Mouse (Mus musculus) cerebellum, postnatal 25 days (tissue): Measurements from ENCODE around the gene Slco3a1.

Source experiments
- DNase-seq, 2 experiments: peaks; one replicate each; pipeline ENCODE4 v3.0.0; 2021; ENCODE audit warnings: mixed read lengths in 2 of 2

The Slco3a1 gene

DNA sequence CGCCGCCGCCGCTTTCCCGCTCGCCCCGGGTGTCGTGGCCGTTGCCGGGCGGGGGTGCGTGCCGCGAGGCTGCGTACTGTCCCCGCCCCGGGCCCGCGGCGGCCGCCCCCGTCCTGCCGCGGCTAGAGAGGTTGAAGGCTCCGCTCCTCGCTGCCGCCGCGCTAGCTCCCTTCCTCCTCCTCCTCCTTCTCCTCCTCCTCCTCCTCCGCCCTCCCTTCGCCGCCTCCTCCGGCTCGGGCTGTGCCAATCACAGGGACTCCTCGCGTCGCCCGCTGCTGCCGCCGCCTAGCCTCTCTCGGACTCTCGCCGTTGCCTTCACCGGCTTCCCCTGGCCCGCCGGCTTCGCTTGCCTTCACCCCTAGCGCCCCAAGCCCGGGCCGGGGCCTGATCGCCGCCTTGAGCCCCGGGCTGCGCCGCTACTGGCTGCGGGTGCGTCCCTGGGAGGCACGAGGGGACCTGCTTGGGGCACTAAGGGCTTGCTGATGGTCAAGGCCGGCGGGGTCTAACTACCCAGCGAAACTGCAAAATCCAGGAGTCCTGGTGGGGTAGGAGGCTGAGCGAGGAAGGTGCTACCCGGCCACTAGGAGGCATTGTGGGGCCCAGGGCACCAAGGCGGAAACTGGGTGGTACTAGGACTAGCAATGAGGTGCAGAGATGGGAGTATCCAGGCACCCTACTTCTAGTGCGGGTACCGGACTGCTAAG lies at the start of gene Slco3a1:
Slco3a1 (minus strand) TSS at position 173 of the 704 bp plus-strand sequence.
- peak; percentile 90 for DNase-seq

DNA sequence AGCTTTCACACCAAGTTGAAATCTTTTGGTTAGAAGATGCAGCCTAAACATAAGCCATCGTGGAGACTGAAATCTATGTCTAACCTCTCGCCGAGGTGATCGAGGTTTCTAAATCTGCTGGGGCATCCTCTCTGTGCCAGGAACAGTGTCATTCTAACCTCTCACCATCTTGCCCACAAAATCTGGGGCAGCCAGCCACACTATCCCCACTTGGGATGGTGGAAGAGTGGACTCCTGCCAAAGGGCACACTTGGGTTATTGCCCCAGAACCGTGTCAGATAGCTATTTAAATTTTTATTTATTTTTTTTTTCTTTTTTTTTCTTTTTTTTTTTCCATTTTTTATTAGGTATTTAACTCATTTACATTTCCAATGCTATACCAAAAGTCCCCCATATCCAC lies 46.4 kb upstream of the Slco3a1 start:
- no peak for DNase-seq

DNA sequence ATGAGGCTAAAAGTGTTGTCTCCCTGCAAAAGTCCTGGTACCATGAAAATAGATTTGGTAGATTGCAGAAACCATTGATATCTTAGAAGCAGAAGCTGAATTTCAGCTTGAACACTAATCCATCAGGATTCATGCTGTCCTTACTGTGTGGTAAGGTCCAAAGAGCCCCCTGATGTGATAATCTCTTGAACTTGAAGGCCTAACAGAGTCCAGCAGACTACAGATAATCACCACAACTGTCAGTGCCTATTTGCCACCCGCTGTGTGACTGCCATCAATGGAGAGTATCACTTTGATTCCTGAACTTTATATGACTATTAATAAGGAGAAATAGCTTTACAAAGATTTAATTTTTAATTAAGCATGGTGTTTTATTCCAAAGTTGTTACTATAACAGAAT lies 24.8 kb upstream of the Slco3a1 start:
- no peak for DNase-seq

DNA sequence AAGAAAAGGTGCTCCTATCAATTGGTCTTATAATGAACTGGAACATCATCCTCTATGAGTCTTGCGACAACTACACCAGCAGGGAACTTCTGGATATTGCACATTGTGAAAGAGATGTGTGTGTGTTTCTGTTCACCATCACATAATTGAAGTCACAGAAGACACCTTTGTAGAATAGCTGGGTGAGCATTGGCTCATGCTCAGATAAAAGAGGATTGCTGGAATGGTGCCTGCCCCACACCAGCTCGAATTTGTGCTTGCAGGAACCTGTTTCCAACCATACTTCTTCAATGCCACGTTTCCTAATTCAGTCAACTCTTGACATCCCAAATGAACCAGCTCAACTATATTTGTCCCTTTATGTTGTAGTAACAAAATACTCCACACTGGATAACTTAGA lies 21.1 kb upstream of the Slco3a1 start:
- DNase-seq, result peak in 1 of 2 experiments; percentile 31

DNA sequence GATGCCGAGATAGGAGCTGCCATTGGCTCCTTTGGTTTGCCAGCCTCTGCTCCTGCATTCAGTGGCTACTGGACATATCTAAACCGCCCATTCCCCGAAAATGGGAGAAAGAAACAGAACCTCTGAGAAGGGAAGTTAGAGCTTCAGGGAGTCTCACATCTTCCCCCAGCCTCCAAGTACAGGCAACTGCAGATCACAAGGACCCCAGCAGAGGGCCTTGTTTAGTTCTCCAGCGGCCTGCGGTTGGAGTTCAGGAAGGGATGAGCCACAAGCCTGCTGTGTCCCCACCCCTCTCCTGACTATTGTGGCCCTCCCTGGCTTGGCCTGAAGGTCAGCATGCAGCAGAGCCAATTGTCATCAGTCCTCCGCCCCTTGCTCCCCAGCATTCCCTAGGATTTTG lies 836 bp upstream of the Slco3a1 start:
- peak; percentile 81 to 85 for DNase-seq

DNA sequence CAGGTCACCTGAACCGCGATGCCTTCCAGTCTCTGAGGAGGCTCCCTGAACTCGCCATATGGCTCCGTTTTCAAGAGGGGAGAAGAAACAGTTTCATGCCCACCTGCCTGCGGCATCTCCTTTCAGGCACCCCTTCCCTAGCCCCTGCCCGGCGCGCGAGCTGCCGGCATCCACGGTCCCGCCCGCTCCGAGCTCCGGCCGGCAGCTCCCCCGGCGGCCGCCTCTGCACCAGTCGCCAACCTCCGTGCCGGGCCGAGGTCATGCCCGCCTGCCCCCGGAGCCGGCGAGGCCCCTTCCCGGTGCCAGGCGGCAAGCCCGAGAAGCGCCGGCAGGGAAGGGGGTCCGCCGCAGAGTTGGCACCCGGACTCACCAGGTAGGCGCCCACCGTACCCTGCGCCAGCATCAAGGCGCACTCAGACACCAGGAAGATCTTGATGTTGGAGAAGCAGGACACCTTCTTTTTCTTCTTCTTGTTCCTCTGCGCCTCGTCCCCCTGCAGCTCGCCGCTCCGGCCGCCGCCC lies 479 bp downstream of the Slco3a1 start:
- DNase-seq, result peak; percentile 82 to 83

DNA sequence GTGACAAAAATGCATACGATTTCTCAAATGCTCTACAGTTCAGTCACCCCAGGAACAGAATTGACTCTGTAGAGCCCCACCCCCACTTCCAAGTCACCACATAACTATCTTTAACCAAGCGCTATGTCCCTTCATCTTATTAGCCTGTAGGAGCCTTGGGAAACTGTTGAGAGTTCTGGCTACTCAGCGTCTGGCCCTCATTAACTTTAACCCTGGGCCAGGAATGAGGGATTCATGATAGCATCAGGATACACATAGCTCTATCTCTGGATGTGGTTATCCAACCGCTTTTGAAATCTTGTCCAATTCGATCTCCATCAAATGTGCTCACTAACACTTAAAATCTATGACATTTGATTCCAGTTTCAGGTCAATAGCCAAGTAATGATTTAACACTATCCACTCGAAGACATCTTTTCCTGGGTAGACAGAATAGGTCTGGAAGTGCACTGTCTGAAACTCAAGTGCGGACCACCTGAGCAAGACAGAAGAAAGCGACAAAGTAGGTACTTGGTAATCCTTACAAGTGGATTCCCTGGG lies 1.4 kb downstream of the Slco3a1 start:
- no peak for DNase-seq

DNA sequence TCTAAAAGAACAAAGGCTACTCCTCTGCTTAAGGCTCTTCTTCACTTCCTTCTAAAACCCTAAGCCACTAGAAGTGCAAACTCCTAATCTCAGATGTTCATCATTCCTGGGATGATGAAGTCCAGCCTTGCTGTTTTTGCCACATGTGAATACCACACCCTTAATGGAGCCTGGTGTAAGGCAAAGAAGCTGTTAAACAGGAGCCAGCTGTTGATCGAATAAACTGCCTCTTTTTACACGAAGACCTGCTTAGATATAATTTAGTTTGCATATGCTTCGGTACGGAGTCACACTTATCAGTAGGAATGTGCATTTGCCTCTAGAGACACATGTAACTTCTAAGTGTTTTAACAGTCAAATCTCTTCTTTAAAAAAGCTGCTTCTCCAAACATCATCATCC lies 2.0 kb downstream of the Slco3a1 start:
- no peak for DNase-seq

DNA sequence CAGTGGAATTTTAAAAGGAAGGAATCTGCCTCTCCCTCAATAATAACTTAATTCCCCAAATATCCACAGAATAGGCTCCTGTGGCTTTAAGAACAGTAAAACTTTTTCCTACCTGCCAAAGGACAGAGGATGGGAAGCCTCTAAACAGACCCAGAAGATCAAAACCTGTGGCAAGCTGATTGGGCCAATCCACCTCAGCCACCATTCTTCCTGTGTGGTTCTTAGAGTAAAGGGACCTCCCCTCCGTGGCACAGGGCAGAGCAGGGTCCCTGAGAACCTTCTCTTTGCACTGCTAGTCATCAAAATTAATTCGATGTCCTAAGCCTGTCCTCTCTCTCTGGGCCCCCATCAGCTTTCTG lies 2.6 kb downstream of the Slco3a1 start:
- DNase-seq, result no peak

DNA sequence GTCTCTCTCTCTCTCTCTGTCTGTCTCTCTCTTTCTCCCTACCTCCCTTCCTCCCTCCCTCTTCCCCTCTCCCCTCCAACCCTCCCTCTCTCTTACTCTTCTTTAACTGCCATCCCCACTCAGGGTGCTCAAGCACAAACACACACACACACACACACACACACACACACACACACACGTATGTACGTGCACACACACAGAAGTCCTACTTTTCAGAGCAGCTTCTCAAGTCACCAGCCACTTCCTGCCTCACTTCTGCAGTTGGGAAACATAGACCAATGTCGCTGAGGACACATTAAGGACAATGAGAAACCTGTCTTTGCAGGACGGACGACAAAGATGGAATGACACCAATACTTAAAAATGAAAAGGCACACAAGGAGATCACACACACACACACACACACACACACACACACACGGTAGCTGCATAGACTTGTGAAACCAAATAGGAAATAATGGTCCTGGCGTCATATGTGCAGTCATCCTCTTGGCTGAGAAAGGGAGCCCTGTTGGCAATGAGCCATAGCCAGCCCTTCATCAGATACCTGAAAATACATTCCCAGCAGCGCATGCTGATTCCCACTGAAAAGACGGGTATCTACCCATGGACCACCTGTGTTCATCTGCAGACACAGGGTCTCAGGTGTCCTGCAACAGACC lies 3.1 kb downstream of the Slco3a1 start:
- peak; percentile 72 to 81 for DNase-seq

DNA sequence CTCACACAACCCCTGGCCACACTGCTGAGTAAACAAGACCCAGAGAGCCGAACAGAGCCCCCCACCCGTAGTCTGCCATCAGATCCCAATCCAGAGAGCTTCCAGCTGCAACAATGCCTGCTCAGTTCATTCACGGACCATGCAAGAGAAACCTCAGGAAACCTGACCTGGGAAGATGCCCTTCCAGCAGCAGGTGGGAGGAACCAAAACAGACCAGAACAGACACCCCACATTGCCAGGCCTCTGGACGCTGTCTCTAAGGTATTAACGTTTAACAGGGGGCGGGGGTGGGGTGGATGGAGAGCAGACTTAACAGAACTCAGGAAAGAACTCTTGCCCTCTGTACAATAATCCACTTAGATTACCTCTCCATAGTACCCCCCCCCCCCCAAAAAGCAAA lies 4.9 kb downstream of the Slco3a1 start:
- DNase-seq, result no peak

DNA sequence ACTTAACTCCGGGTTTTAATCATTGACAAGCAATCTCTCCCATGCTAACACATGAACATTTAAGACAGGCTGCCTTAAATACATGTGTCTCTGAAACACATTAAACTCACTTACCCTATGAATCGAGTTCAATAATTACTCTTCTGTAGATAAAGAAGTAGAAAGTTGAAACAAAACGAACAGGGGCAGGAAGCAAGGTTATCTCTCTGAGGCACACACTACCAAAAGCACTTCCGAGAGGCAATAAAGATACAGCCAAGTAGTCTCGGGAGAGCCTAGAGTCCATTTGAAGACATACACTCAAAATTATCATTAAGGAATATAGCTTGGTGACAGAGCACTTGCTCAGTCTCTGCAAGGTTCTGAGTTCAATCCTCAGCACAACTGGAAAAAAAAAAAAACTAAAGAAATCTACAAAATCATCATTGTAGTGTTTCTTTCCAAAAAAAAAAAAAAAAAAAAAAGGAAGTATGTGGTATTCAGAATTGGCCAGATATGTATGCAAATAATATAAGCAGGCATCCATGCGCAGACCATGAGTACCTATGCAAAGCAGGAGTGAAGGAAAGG lies 5.5 kb downstream of the Slco3a1 start:
- DNase-seq, result no peak

DNA sequence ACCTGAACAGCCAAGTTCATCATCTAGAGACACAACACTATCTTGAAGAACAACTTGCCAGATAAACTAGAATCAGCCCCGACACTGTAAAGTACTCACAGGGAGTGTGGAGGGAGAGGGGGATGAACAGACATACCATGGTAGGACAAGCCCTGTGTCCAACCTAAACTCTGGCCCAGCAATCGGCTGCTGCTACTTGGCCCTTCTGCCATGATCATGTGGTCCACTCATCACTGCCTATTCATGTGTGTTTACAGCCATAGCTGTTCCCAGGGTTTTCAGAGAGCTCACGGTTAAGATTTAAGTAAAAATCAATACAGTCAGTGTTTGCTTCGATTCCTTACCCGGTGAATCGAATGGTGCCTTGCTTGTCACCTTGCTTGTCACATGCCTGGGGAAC lies 7.9 kb downstream of the Slco3a1 start:
- DNase-seq, result no peak

DNA sequence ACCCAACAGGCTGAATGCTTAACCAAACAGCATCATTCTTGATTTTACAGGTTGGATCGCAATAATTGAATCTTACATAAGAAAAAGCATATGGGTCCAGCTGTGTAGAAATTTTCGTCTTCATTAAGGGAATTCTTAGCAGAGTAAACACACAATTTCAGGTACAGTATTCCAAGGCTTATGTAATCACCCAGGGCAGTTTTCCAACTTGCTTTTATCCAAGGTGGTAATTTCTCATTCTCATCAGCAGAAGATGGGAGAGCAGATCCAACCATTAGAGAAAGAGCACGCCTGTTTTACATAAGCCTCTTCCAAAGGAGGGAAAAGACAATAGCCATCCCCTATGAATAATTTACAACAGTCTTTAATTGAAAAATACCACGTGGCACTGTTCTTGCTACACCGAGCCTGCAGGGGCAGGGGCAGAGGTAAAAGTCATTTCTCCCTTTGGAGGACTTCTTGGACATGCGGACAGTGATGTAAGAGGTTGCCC lies 9.0 kb downstream of the Slco3a1 start:
- no peak for DNase-seq

DNA sequence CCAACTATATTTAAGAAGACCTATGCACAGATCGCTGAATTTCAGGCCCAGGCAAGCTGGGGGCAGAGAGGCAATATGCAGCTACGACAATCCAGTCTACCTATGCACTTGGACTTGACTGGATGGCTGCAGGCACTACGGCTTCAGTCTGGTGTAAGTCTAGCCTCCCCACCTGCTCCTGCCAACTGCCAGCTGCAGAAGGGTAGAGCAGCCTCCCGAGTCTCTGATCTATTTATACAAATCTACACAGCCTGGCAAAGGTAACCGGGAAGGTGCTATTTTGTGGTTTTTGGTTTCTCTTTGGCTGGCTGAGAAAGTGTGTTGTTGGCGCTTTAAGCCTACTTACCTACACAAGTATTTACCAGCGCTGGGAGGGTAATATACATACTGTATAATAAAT lies 10.3 kb downstream of the Slco3a1 start:
- peak; percentile 44 to 57 for DNase-seq

DNA sequence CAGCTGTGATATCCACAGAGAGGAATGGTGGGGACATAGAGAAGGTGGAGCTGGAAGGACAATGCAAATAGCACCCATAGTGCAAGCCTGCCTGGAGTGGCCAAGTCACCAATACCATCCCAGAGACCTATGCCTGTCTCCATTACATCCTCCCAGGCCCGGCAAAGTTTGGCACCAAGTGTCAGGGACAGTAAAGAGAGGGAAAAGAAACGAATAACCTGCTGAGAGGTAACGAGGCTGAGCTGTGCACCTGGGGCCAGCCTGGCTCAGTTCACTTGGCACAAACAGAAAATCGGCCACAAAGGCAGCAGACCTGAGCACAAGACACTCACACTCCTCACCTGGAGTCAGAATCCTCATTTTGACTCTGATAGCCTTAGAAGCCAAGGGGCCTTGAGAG lies 12.6 kb downstream of the Slco3a1 start:
- peak; percentile 56 to 64 for DNase-seq

DNA sequence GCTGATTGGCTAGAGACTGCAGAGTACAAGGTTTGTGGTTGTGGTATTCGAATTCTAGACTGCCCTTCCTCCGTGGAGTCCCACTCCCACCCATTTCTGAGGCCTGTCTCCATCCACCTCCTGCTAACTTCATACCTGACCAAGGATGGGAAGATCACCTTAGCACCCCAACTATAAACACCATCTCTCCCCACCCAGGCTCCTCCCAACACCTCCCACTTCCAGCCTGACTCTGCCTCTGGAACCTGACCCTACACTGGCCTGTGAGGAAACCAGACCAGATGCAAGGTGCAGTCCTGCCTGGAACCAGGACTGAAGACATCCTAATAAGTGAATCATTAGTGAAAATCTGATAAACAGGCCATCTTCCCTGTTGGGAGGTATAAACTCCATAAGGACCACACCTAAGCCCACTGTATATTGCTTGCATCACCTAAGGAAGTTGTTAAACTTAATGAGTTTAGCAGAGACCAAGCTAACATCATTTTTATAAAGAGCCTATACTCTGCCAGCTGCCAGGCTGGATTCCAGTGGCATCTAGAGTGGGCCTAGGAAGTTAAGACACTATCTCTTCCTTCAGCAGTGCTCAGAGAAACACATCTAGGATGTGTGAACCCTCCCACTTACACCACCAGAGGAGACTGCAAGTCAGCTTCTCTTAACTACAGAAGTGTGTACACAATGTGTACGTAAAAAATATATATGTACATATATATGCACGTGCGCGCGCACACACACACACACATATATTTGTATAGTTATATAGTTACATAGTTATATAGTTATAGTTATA lies 13.5 kb downstream of the Slco3a1 start:
- DNase-seq, result no peak

DNA sequence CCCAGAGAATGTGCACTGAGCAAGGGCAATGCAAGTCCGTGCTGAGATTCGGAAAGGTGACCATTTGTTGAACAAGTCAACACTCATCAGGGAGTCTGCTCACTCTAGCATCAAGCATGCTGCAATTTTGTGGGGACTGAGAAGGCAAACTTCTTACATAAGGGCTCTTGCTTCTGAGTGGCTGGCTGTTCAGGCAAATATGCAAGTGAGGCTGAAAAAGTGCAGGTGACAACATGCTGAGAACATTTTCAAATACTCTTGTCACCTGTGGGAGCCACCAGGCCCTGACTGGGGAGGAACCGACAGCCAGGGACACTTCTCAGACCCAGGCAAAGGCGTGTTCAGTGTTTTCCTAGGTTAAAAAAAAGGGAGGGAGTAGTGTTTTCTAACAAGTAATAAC lies 18.4 kb downstream of the Slco3a1 start:
- no peak for DNase-seq

DNA sequence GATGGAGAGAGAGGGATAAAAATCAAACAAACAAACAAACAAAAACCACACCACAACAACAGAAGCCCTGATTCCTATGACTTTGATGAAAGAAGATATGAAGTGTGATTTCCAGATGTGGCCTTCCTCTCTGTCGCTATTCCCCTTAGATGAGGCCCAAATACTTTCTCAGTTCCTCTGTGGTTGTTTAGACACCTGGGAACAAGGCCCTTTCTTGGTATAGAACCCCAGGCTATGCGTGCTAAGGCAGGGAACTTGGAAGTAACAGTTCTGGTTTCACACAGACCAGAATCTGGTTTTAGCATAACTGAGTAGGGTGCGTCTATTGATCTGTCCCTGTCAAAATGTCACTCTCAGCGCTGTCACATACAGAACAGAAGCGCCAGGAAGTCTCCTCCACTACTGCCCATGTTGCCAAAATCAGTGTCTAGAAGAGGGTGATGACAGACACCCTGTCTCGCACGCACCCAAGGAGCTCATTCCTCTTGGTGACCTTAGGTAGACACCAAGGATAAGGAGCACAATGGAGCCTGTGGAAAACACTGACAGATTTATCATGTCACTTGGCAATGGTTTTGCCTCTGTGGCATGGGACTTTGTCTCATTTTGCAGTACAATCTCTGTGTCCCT lies 23.0 kb downstream of the Slco3a1 start:
- no peak for DNase-seq

DNA sequence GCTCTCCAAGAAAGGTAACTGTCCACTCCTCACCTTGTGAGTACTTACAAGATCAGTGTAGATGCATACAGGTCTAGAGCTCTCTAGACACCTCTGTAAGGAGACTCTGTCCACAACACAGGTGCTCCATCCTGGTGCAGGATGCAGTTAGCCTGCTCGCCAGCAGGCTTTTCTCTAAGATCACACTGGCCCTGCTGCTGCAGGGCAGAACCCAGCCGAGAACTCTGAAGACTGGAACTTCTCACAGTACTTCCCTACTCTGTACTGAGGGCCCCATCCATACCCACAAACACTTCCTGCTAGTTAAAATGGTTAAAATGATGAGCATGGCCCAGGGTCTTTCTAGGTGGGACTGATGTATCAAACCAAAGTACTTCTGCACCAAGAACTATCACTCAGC lies 24.7 kb downstream of the Slco3a1 start:
- DNase-seq, result no peak

DNA sequence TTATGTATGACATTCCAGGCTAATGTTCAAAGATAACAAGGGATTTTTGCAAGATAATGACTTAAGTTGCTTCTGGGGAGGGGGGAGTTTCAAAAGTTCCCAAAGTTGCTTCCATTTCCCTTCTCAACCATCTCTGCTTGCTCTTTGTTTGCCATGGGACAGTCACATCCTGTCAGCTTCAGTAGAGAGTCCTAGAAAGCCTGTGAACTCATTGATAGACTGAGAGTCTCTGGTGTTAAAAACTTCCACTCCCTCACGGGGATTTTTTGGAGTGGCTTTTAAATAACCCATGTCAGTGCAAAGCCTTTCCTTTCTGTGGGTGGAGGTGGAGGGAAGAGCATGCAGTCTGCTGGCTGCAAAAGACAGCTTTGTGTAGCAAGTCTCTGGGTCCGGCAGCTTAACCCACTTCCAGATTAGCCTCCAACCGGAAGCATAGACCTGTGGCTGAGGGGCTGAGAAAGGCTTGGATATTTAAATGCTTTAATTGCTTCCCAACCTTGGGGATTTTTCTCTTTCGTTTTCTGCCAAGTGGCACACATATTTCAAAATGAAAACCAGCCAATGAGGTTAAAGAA lies 25.3 kb downstream of the Slco3a1 start:
- DNase-seq, result no peak

DNA sequence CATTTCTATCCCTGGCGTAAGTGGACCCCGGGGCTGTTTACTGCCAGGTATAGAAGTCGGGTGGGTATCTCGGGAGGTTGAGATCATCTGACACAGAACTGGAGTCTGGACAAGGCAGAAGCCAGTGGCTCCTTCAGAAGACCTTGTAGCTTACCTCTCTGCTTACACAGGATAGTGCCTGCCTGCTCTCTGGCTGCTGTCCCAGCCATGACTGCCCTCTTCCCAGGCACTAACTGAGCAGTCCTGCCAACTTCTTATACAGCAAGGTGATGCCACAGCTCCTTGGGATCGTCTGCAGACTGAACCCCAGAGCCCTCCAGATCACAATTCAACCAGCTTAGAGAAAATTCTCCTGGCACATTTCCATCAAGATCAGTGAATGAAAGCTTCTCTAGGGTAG lies 26.4 kb downstream of the Slco3a1 start:
- DNase-seq, result peak; percentile 77 to 86
